Mouse (Mus musculus): ENCODE results near the gene Dpm3. TPM values are rescaled to one million over a fixed set of nuclear protein-coding genes. Genes with fewer than 3 reads are reported as not detected.

The Dpm3 gene
- total and polyA plus RNA-seq, 3 experiments: 52.7 to 228 (median 74.8) TPM

DNA sequence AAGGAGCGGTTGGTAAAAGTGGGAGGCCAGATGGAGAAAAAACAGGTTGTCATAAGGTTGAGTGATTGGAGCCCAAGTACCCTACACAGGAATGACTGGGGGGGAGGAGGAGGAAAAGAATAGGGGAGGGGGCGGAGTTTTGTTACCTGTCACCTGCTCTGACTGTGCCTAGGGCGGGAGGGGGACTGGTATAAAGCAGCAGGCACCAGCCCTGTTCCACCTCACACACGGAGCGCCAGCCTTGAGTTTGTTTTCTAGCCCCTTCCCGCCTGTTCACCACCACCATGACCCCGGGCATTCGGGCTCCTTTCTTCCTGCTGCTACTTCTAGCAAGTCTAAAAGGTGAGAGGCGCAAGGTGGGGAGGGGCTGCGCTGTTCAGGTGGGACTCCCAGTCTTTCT lies 30.3 kb upstream of the Dpm3 start, which contains the start of gene Muc1:
Muc1 (plus strand) TSS at position 222 of the 400 bp plus-strand sequence.
- H3K4me3 ChIP-seq (replicated peaks in 1 of 3; ENCODE audit: low read depth in 2 of 3, low read length in 2 of 3, poor library complexity in 1 of 3): peak within 1 kb of the TSS in 1 of 3 experiments; percentile 43
- peak within 1 kb of the TSS; percentile 54 for H3K4me2 ChIP-seq (ENCODE audit: insufficient read depth, low read depth, poor library complexity, severe bottlenecking)
- H3K27me3 ChIP-seq (replicated peaks): no peaks in the 10 kb centered on the region
- no peak for DNase-seq (ENCODE audit: extremely low read depth)
- H3K27ac ChIP-seq (ENCODE audit: insufficient read depth, low read depth): no peak within 1 kb of the TSS
- in situ Hi-C loops (cut with MboI; ENCODE audit: low pct_ligation_motif_present, low pct_unique_long_range_greater_than_20kb, low sequenced_read_pairs) (no loop called here), dilution Hi-C loops (cut with MboI; ENCODE audit: extremely low pct_ligation_motif_present, extremely low pct_unique_long_range_greater_than_20kb, low sequenced_read_pairs) (no loop called here)
- TF ChIP-seq RCOR1 (conservative IDR thresholded peaks at IDR 0.05; ENCODE audit: low read depth, low read length): no peak
- TF ChIP-seq MEF2A (IDR thresholded peaks at IDR 0.05; ENCODE audit: borderline replicate concordance, low read depth, low read length): no peak
- no peak for TF ChIP-seq RAD21 (IDR thresholded peaks at IDR 0.05; ENCODE audit: low read depth, low read length)
- TF ChIP-seq IRF4 (IDR thresholded peaks at IDR 0.05; ENCODE audit: low read depth, low read length): no peak
- TF ChIP-seq ZC3H11A (IDR thresholded peaks at IDR 0.05; ENCODE audit: low read depth, low read length): no peak
- TF ChIP-seq GABPA (IDR thresholded peaks at IDR 0.05; ENCODE audit: insufficient replicate concordance, low read depth, low read length): no peak
- no peak for TF ChIP-seq MAZ (IDR thresholded peaks at IDR 0.05; ENCODE audit: low read depth, low read length)
- TF ChIP-seq ZMIZ1 (IDR thresholded peaks at IDR 0.05; ENCODE audit: low read depth, low read length): no peak
- no peak for TF ChIP-seq HCFC1 (IDR thresholded peaks at IDR 0.05; ENCODE audit: low read depth, low read length)
- TF ChIP-seq E2F4 (IDR thresholded peaks at IDR 0.05; ENCODE audit: insufficient replicate concordance, low read depth, low read length): no peak
- no peak for TF ChIP-seq JUND (conservative IDR thresholded peaks at IDR 0.05; ENCODE audit: low read depth, low read length)
- TF ChIP-seq ELF1 (IDR thresholded peaks at IDR 0.05; ENCODE audit: low read depth, low read length): no peak
- no peak for TF ChIP-seq JUN (IDR thresholded peaks at IDR 0.05; ENCODE audit: insufficient read depth, low read depth, low read length)
- TF ChIP-seq EP300 (IDR thresholded peaks at IDR 0.05; ENCODE audit: low read length): no peak
- no peak for TF ChIP-seq POLR2A (IDR thresholded peaks at IDR 0.05; ENCODE audit: low read depth, low read length)
- TF ChIP-seq PAX5 (IDR thresholded peaks at IDR 0.05; ENCODE audit: low read length): no peak
- no peak for TF ChIP-seq ETS1 (conservative IDR thresholded peaks at IDR 0.05; ENCODE audit: low read depth, low read length)
- TF ChIP-seq MYC (IDR thresholded peaks at IDR 0.05; ENCODE audit: low read depth, low read length): no peak
- H3K79me2 ChIP-seq (replicated peaks; ENCODE audit: control insufficient read depth, extremely low read depth, insufficient read depth, poor library complexity, severe bottlenecking): no peaks in the 10 kb centered on the region
- H3K4me1 ChIP-seq (ENCODE audit: control insufficient read depth in 1 of 2, insufficient read depth in 2 of 2): peaks cover 19 to 47% of the 10 kb centered on the region in 2 experiments
- peaks cover 0 to 13% of the 10 kb centered on the region in 2 experiments for H3K36me3 ChIP-seq (replicated peaks in 1 of 2; ENCODE audit: control insufficient read depth in 1 of 2, insufficient read depth in 1 of 2, low read length in 1 of 2)
- H3K9ac ChIP-seq (ENCODE audit: insufficient read depth, low read depth): peak within 1 kb of the TSS; percentile 64
- H3K9me3 ChIP-seq (replicated peaks; ENCODE audit: low read length): no peaks in the 10 kb centered on the region

DNA sequence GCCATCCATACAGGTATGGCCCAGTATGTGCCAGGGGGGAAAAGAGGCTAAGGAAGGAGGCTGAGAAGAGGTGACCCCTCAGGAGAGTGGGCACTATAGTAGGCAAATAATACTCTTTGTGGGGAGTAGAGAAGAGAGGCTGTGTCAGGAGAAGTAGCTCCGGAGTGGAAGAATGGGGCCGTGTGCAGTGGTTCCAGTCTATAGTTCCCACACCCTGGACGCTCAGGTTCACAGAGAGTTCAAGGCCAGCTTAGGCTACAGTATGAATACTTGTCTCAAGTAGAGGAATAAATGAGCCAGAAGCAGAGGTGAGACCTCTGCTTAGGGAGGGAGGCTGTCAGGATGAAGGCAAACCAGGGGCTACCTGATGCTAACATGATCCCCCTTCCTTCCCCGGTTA lies 29.9 kb upstream of the Dpm3 start:
- in situ Hi-C loops (cut with MboI; ENCODE audit: low pct_ligation_motif_present, low pct_unique_long_range_greater_than_20kb, low sequenced_read_pairs) (no loop called here), dilution Hi-C loops (cut with MboI; ENCODE audit: extremely low pct_ligation_motif_present, extremely low pct_unique_long_range_greater_than_20kb, low sequenced_read_pairs) (no loop called here)
- Histone ChIP-seq H3K27ac (ENCODE audit: insufficient read depth, low read depth) (no peak overlapping the region), H3K4me2 (ENCODE audit: insufficient read depth, low read depth, poor library complexity, severe bottlenecking) (no peak overlapping the region), H3K36me3 (replicated peaks in 1 of 2; ENCODE audit: control insufficient read depth in 1 of 2, insufficient read depth in 1 of 2, low read length in 1 of 2) (peaks cover 0 to 13% of the 10 kb centered on the region in 2 experiments), H3K27me3 (replicated peaks) (no peaks in the 10 kb centered on the region), H3K9me3 (replicated peaks; ENCODE audit: low read length) (no peaks in the 10 kb centered on the region), H3K4me3 (replicated peaks in 1 of 3; ENCODE audit: low read depth in 2 of 3, low read length in 2 of 3, poor library complexity in 1 of 3) (no peak overlapping the region), H3K4me1 (ENCODE audit: control insufficient read depth in 1 of 2, insufficient read depth in 2 of 2) (peaks cover 20 to 51% of the 10 kb centered on the region in 2 experiments), H3K9ac (ENCODE audit: insufficient read depth, low read depth) (no peak overlapping the region), H3K79me2 (replicated peaks; ENCODE audit: control insufficient read depth, extremely low read depth, insufficient read depth, poor library complexity, severe bottlenecking) (no peaks in the 10 kb centered on the region)
- DNase-seq (ENCODE audit: extremely low read depth): no peak
- TF ChIP-seq MEF2A (IDR thresholded peaks at IDR 0.05; ENCODE audit: borderline replicate concordance, low read depth, low read length): no peak
- TF ChIP-seq SMC3 (IDR thresholded peaks at IDR 0.05; ENCODE audit: low read depth, low read length): no peak
- no peak for TF ChIP-seq ELF1 (IDR thresholded peaks at IDR 0.05; ENCODE audit: low read depth, low read length)
- TF ChIP-seq IRF4 (IDR thresholded peaks at IDR 0.05; ENCODE audit: low read depth, low read length): no peak
- no peak for TF ChIP-seq MAFK (IDR thresholded peaks at IDR 0.05; ENCODE audit: insufficient replicate concordance, low read length)
- TF ChIP-seq ZNF384 (IDR thresholded peaks at IDR 0.05; ENCODE audit: low read depth, low read length): no peak
- no peak for TF ChIP-seq MAX (IDR thresholded peaks at IDR 0.05; ENCODE audit: low read length)
- no peak for TF ChIP-seq ZKSCAN1 (IDR thresholded peaks at IDR 0.05; ENCODE audit: borderline replicate concordance, low read depth, low read length)
- TF ChIP-seq POLR2A (IDR thresholded peaks at IDR 0.05; ENCODE audit: low read depth, low read length): no peak
- no peak for TF ChIP-seq USF1 (IDR thresholded peaks at IDR 0.05; ENCODE audit: low read depth, low read length)
- no peak for TF ChIP-seq TBP (conservative IDR thresholded peaks at IDR 0.05; ENCODE audit: low read depth, low read length)
- no peak for TF ChIP-seq RAD21 (IDR thresholded peaks at IDR 0.05; ENCODE audit: low read depth, low read length)

Data from CH12.LX (cell line).